Comparison of ENCODE assay signal across 8 mouse cellular contexts in genomic region chr13:112330919-112331681, GRCm38 (mm10). TPM values are rescaled to one million over a fixed set of nuclear protein-coding genes. Genes with fewer than 3 reads are reported as not detected.
DNase-seq lines count a peak whose midpoint lies in the region; ATAC-seq and TF ChIP-seq lines count a peak whose summit lies in the region.

No protein-coding gene starts in this region.

- no peak for TF ChIP-seq EP300 in liver, postnatal 0 days (IDR thresholded peaks at IDR 0.05; ENCODE audit: low read depth)

- H3K4me2 ChIP-seq in liver, postnatal 0 days (ENCODE audit: low read depth, low read length): no peak overlapping the region
- H3K4me2 ChIP-seq in hindbrain, embryonic 16.5 days (ENCODE audit: low read length): peak overlapping the region; percentile 32
- H3K4me2 ChIP-seq in midbrain, embryonic 14.5 days (ENCODE audit: low read length): peak overlapping the region; percentile 42
- H3K4me2 ChIP-seq in liver, embryonic 12.5 days: no peak overlapping the region

- H3K9ac ChIP-seq in liver, adult 2 months (ENCODE audit: low read depth, low read length): peak overlapping the region; percentile 69
- no peak overlapping the region for H3K9ac ChIP-seq in liver, postnatal 0 days (replicated peaks)
- H3K9ac ChIP-seq in hindbrain, embryonic 16.5 days (ENCODE audit: low read depth, low read length): peak overlapping the region; percentile 21; the same call in 1 of the 2 replicates
- H3K9ac ChIP-seq in midbrain, embryonic 14.5 days (replicated peaks; ENCODE audit: low read length): 0 out of 2 replicates have a peak overlapping the region, but pooled peaks have one; percentile 9
- no peak overlapping the region for H3K9ac ChIP-seq in liver, embryonic 12.5 days

- H3K27ac ChIP-seq in liver, adult 2 months (replicated peaks; ENCODE audit: insufficient read depth, low read depth, low read length): peak overlapping the region; percentile 56
- no peak overlapping the region for H3K27ac ChIP-seq in liver, postnatal 0 days (ENCODE audit: low read depth)
- H3K27ac ChIP-seq in embryonic fibroblast, embryonic 13.5 days (ENCODE audit: insufficient read depth, low read length): peak overlapping the region; percentile 76
- H3K27ac ChIP-seq in hindbrain, embryonic 16.5 days (ENCODE audit: low read depth, low read length): peak overlapping the region; percentile 71
- peak overlapping the region; percentile 79 for H3K27ac ChIP-seq in midbrain, embryonic 14.5 days (replicated peaks; ENCODE audit: low read depth, low read length)
- H3K27ac ChIP-seq in liver, embryonic 12.5 days: no peak overlapping the region

- H3K27me3 ChIP-seq in liver, adult 2 months (ENCODE audit: control insufficient read depth, insufficient read depth, low read length): no peaks in the 10 kb centered on the region
- H3K27me3 ChIP-seq in liver, postnatal 0 days (ENCODE audit: insufficient read depth, low read length): no peaks in the 10 kb centered on the region
- H3K27me3 ChIP-seq in hindbrain, embryonic 16.5 days (replicated peaks; ENCODE audit: control insufficient read depth, insufficient read depth, low read length): no peaks in the 10 kb centered on the region
- no peaks in the 10 kb centered on the region for H3K27me3 ChIP-seq in midbrain, embryonic 14.5 days (ENCODE audit: control insufficient read depth, insufficient read depth, low read length)
- no peaks in the 10 kb centered on the region for H3K27me3 ChIP-seq in liver, embryonic 12.5 days (replicated peaks)

- 37% methylated on average over 8 of the region's 8 CpGs for WGBS in liver, adult 2 months
- 54% methylated on average over 8 of the region's 8 CpGs for WGBS in liver, postnatal 0 days (ENCODE audit: insufficient replicate concordance)
- 29% methylated on average over 8 of the region's 8 CpGs for WGBS in hindbrain, embryonic 16.5 days
- WGBS in midbrain, embryonic 14.5 days: 27% methylated on average over 8 of the region's 8 CpGs
- 52% methylated on average over 8 of the region's 8 CpGs for WGBS in liver, embryonic 12.5 days (ENCODE audit: insufficient replicate concordance)

- no peaks in the 10 kb centered on the region for H3K9me3 ChIP-seq in liver, postnatal 0 days (ENCODE audit: low read length)
- no peaks in the 10 kb centered on the region for H3K9me3 ChIP-seq in hindbrain, embryonic 16.5 days (ENCODE audit: control insufficient read depth, low read length)
- H3K9me3 ChIP-seq in midbrain, embryonic 14.5 days (ENCODE audit: control insufficient read depth, low read length): no peaks in the 10 kb centered on the region
- H3K9me3 ChIP-seq in liver, embryonic 12.5 days (replicated peaks): no peaks in the 10 kb centered on the region

- H3K36me3 ChIP-seq in liver, adult 2 months (ENCODE audit: control insufficient read depth, insufficient read depth, low read length): no peaks in the 10 kb centered on the region
- no peaks in the 10 kb centered on the region for H3K36me3 ChIP-seq in liver, postnatal 0 days (replicated peaks; ENCODE audit: insufficient read depth, low read length)
- 0 out of 2 replicates have a peak, but pooled peaks cover 5% of the 10 kb centered on the region for H3K36me3 ChIP-seq in hindbrain, embryonic 16.5 days (ENCODE audit: control insufficient read depth, insufficient read depth, low read length)
- no peaks in the 10 kb centered on the region for H3K36me3 ChIP-seq in midbrain, embryonic 14.5 days (ENCODE audit: control insufficient read depth, insufficient read depth, low read length)
- H3K36me3 ChIP-seq in liver, embryonic 12.5 days: no peaks in the 10 kb centered on the region

- H3K79me2 ChIP-seq in liver, adult 2 months (ENCODE audit: control insufficient read depth, insufficient read depth, low read length): no peaks in the 10 kb centered on the region

- TF ChIP-seq CTCF in liver, adult 2 months (IDR thresholded peaks at IDR 0.05; ENCODE audit: low read depth, low read length): no peak
- no peak for TF ChIP-seq CTCF in liver, postnatal 0 days (IDR thresholded peaks at IDR 0.05; ENCODE audit: low read depth)
- no peak for TF ChIP-seq CTCF in embryonic fibroblast, embryonic 13.5 days (IDR thresholded peaks at IDR 0.05; ENCODE audit: borderline replicate concordance, insufficient read depth, low read length)

- DNase-seq in liver, adult 2 months (ENCODE audit: extremely low read depth, low read depth, low spot score): peak; percentile 80
- DNase-seq in liver, postnatal 0 days: no peak
- peak; percentile 73 for DNase-seq in midbrain, embryonic 14.5 days
- no peak for DNase-seq in MN1 (ENCODE audit: low spot score)
- DNase-seq in spleen, postnatal 10 days (ENCODE audit: low spot score in 2 of 2): no peak

- no peak for TF ChIP-seq POLR2A in liver, adult 2 months (IDR thresholded peaks at IDR 0.05; ENCODE audit: extremely low read depth, insufficient read depth, low read length)
- 0 out of 2 replicates have a peak, but pooled peaks have one; percentile 6 for TF ChIP-seq POLR2A in embryonic fibroblast, embryonic 13.5 days (IDR thresholded peaks at IDR 0.05; ENCODE audit: low read depth, low read length)

- no peak overlapping the region for H3K4me3 ChIP-seq in liver, adult 2 months (ENCODE audit: insufficient read depth, low read depth, low read length)
- H3K4me3 ChIP-seq in liver, postnatal 0 days (ENCODE audit: low read depth, low read length): no peak overlapping the region
- no peak overlapping the region for H3K4me3 ChIP-seq in embryonic fibroblast, embryonic 13.5 days (ENCODE audit: insufficient read depth, low read length)
- no peak overlapping the region for H3K4me3 ChIP-seq in hindbrain, embryonic 16.5 days (ENCODE audit: low read length)
- no peak overlapping the region for H3K4me3 ChIP-seq in midbrain, embryonic 14.5 days (replicated peaks; ENCODE audit: low read depth, low read length)
- no peak overlapping the region for H3K4me3 ChIP-seq in liver, embryonic 12.5 days

- H3K4me1 ChIP-seq in liver, adult 2 months (ENCODE audit: control insufficient read depth, insufficient read depth, low read length): peaks cover 17% of the 10 kb centered on the region
- peaks cover 2% of the 10 kb centered on the region for H3K4me1 ChIP-seq in liver, postnatal 0 days (ENCODE audit: insufficient read depth)
- peaks cover 22% of the 10 kb centered on the region for H3K4me1 ChIP-seq in embryonic fibroblast, embryonic 13.5 days (ENCODE audit: control insufficient read depth, insufficient read depth, low read length)
- H3K4me1 ChIP-seq in hindbrain, embryonic 16.5 days (ENCODE audit: control insufficient read depth, insufficient read depth, low read depth, low read length): peaks cover 18% of the 10 kb centered on the region
- H3K4me1 ChIP-seq in midbrain, embryonic 14.5 days (ENCODE audit: control insufficient read depth, insufficient read depth, low read length): peaks cover 24% of the 10 kb centered on the region
- H3K4me1 ChIP-seq in liver, embryonic 12.5 days: no peaks in the 10 kb centered on the region

- ATAC-seq in liver, postnatal 0 days: no peak
- peak; percentile 87 for ATAC-seq in hindbrain, embryonic 16.5 days
- peak; percentile 90 for ATAC-seq in midbrain, embryonic 14.5 days (ENCODE audit: low FRiP score, low TSS enrichment)
- ATAC-seq in liver, embryonic 12.5 days: no peak

RNA-seq across cellular contexts. Expression of gene Ankrd55, which starts 42.8 kb away (rescaled TPM):
- 0.09 and 0.40 TPM in 2 replicates for total RNA-seq in liver, adult 2 months (2014; rRNA removed)
- polyA plus RNA-seq in liver, adult 2 months (2012; rRNA removed): 0.10 and 0.17 TPM in 2 replicates
- 1.3 and 1.5 TPM in 2 replicates for polyA plus RNA-seq in liver, postnatal 0 days (2015; fragmentation: Nextera tagmentation; extraction: Ambion mirVana)
- 0.74 and 1.9 TPM in 2 replicates for polyA plus RNA-seq in embryonic fibroblast, embryonic 13.5 days (2011; ENCODE audit: insufficient read length, low read depth, missing spikeins)
- 9.9 and 12.6 TPM in 2 replicates for polyA plus RNA-seq in hindbrain, embryonic 16.5 days (2015; fragmentation: Nextera tagmentation; extraction: Ambion mirVana)
- 5.3 and 7.5 TPM in 2 replicates for polyA plus RNA-seq in midbrain, embryonic 14.5 days (2014; fragmentation: Nextera tagmentation; extraction: Ambion mirVana)
- polyA plus RNA-seq in liver, embryonic 12.5 days (2016; fragmentation: Nextera tagmentation; extraction: Ambion mirVana): 0.08 and 0.26 TPM in 2 replicates

Comparison
In these comparisons a context has a peak if more than half of its experiments do, and no peak if none do; other contexts are left out.
1. DNase-seq: peak in liver, adult 2 months (single experiment) and midbrain, embryonic 14.5 days (single experiment); none in liver, postnatal 0 days (single experiment), MN1 (single experiment) and spleen, postnatal 10 days (0 of 2).
2. H3K27ac ChIP-seq: peak in liver, adult 2 months (single experiment), embryonic fibroblast, embryonic 13.5 days (single experiment), hindbrain, embryonic 16.5 days (single experiment) and midbrain, embryonic 14.5 days (single experiment); none in liver, postnatal 0 days (single experiment) and liver, embryonic 12.5 days (single experiment).
3. H3K9ac ChIP-seq: peak in liver, adult 2 months (single experiment), hindbrain, embryonic 16.5 days (single experiment) and midbrain, embryonic 14.5 days (single experiment); none in liver, postnatal 0 days (single experiment) and liver, embryonic 12.5 days (single experiment).
4. ATAC-seq: peak in hindbrain, embryonic 16.5 days (single experiment) and midbrain, embryonic 14.5 days (single experiment); none in liver, postnatal 0 days (single experiment) and liver, embryonic 12.5 days (single experiment).
5. H3K4me2 ChIP-seq: peak in hindbrain, embryonic 16.5 days (single experiment) and midbrain, embryonic 14.5 days (single experiment); none in liver, postnatal 0 days (single experiment) and liver, embryonic 12.5 days (single experiment).